Mouse (Mus musculus) spleen, adult 2 months (tissue): Measurements from ENCODE around the gene Cys1. TPM values are rescaled to one million over a fixed set of nuclear protein-coding genes. Genes with fewer than 3 reads are reported as not detected.

Experiments used
- DNase-seq, 2 experiments: peaks; one replicate each; pipeline versions ENCODE4 v3.0.0 to v3.0.0-alpha.2; 2012 to 2021; ENCODE audit warnings: low spot score in 2 of 2, low read depth in 1 of 2
- H3K27ac ChIP-seq: fragments of 200-500 bp; 2 replicates; pipeline ENCODE4 v1.5.1; 2012; ENCODE audit warnings: low read length, inconsistent platforms; ENCODE audit not compliant: insufficient read depth
- H3K27me3 ChIP-seq: fragments of 200-500 bp; 2 replicates; pipeline ENCODE4 v1.6.1; 2012; ENCODE audit warnings: mild to moderate bottlenecking, moderate library complexity, low read length, inconsistent platforms; ENCODE audit not compliant: control insufficient read depth, insufficient read depth
- H3K36me3 ChIP-seq: fragments of 200-500 bp; 2 replicates; pipeline ENCODE4 v1.6.1; 2012; ENCODE audit warnings: mild to moderate bottlenecking, low read length, inconsistent platforms; ENCODE audit not compliant: control insufficient read depth, insufficient read depth
- H3K4me1 ChIP-seq: fragments of 200-500 bp; 2 replicates; pipeline ENCODE4 v1.6.1; 2011; ENCODE audit warnings: inconsistent platforms; ENCODE audit not compliant: control insufficient read depth, insufficient read depth, insufficient read length
- H3K4me3 ChIP-seq: fragments of 200-500 bp; 2 replicates; pipeline ENCODE4 v1.5.1; 2011; ENCODE audit warnings: mild to moderate bottlenecking, inconsistent platforms; ENCODE audit not compliant: insufficient read depth, insufficient read length; ENCODE audit errors: extremely low read depth
- CTCF ChIP-seq: fragments of 200-500 bp; IDR thresholded peaks from 2 replicates; pipeline ENCODE4 v1.5.1; 2011; ENCODE audit warnings: mild to moderate bottlenecking, inconsistent platforms; ENCODE audit not compliant: insufficient read depth, insufficient read length, insufficient replicate concordance; ENCODE audit errors: extremely low read depth
- POLR2A ChIP-seq: fragments of 200-500 bp; IDR thresholded peaks from 2 replicates; pipeline ENCODE4 v1.6.1; 2011; ENCODE audit warnings: low read depth, low read length, inconsistent platforms
- WGBS: fragments of 180-500 bp; shearing (Covaris S2); methylation state at CpG from one replicate; pipeline ENCODE4 v1.1.7; 2018; 5-methylcytosine and 5-hydroxymethylcytosine counted together
- polyA plus RNA-seq: library from polyadenylated mRNA; depleted of rRNA; stranded (reverse); fragments of >200 nt; gene quantifications from 2 replicates; pipeline ENCODE4 v1.2.3, GENCODE M21; 2012

Cys1 gene
- polyA plus RNA-seq, 1 experiment: 2.7 TPM

GRCm38 (mm10) chr12:24699578-24699977, 18.0 kb upstream of the Cys1 start:
- Histone ChIP-seq H3K4me3 (no peak overlapping the region), H3K27me3 (no peaks in the 10 kb centered on the region), H3K36me3 (no peaks in the 10 kb centered on the region), H3K4me1 (no peaks in the 10 kb centered on the region), H3K27ac (no peak overlapping the region)
- WGBS: 56% methylated on average over 10 of the region's 10 CpGs
- DNase-seq: no peak
- TF ChIP-seq POLR2A (no peak), CTCF (no peak)

GRCm38 (mm10) chr12:24698514-24698913, 16.9 kb upstream of the Cys1 start:
- no peaks in the 10 kb centered on the region for H3K27me3 ChIP-seq
- no peak overlapping the region for H3K27ac ChIP-seq
- no peaks in the 10 kb centered on the region for H3K4me1 ChIP-seq
- H3K36me3 ChIP-seq: no peaks in the 10 kb centered on the region
- DNase-seq: no peak
- 87% methylated on average over 3 of the region's 3 CpGs for WGBS
- TF ChIP-seq CTCF (no peak), POLR2A (no peak)
- H3K4me3 ChIP-seq: no peak overlapping the region

- TF ChIP-seq POLR2A: no peak
- TF ChIP-seq CTCF: no peak
- WGBS: 63% methylated on average over 8 of the region's 8 CpGs
- no peak for DNase-seq
Measured at GRCm38 (mm10) chr12:24697484-24698204, 16.0 kb upstream of the Cys1 start.

GRCm38 (mm10) chr12:24696500-24697483, 15.2 kb upstream of the Cys1 start:
- WGBS: 40% methylated on average over 16 of the region's 16 CpGs
- Histone ChIP-seq H3K27ac (no peak overlapping the region), H3K36me3 (no peaks in the 10 kb centered on the region)

More at GRCm38 (mm10) chr12:24697484-24698204, 16.0 kb upstream of the Cys1 start:
- Histone ChIP-seq H3K36me3 (no peaks in the 10 kb centered on the region), H3K4me3 (no peak overlapping the region), H3K27me3 (no peaks in the 10 kb centered on the region), H3K27ac (no peak overlapping the region), H3K4me1 (no peaks in the 10 kb centered on the region)

GRCm38 (mm10) chr12:24690351-24690750, 8.7 kb upstream of the Cys1 start:
- WGBS: 85% methylated on average over 3 of the region's 3 CpGs
- DNase-seq: no peak

More at GRCm38 (mm10) chr12:24696500-24697483, 15.2 kb upstream of the Cys1 start:
- H3K4me1 ChIP-seq: no peaks in the 10 kb centered on the region
- H3K4me3 ChIP-seq: no peak overlapping the region
- peak; percentile 41 to 74 for DNase-seq
- TF ChIP-seq POLR2A (no peak), CTCF (peak; percentile 94; the same call in 1 of the 2 replicates)
- no peaks in the 10 kb centered on the region for H3K27me3 ChIP-seq

GRCm38 (mm10) chr12:24686696-24687346, 5.2 kb upstream of the Cys1 start:
- H3K4me1 ChIP-seq: no peaks in the 10 kb centered on the region
- no peak overlapping the region for H3K4me3 ChIP-seq
- no peaks in the 10 kb centered on the region for H3K27me3 ChIP-seq
- H3K27ac ChIP-seq: no peak overlapping the region
- no peaks in the 10 kb centered on the region for H3K36me3 ChIP-seq
- TF ChIP-seq CTCF: no peak
- 86% methylated on average over 11 of the region's 11 CpGs for WGBS
- DNase-seq: no peak

More at GRCm38 (mm10) chr12:24690351-24690750, 8.7 kb upstream of the Cys1 start:
- H3K36me3 ChIP-seq: no peaks in the 10 kb centered on the region
- no peak for TF ChIP-seq POLR2A
- TF ChIP-seq CTCF: no peak
- no peak overlapping the region for H3K4me3 ChIP-seq
- H3K4me1 ChIP-seq: no peaks in the 10 kb centered on the region
- H3K27ac ChIP-seq: no peak overlapping the region
- no peaks in the 10 kb centered on the region for H3K27me3 ChIP-seq
